Mouse (Mus musculus) hindbrain, embryonic 15.5 days (tissue): ENCODE measurements around the gene Fcrl1. TPM values are rescaled to one million over a fixed set of nuclear protein-coding genes. Genes with fewer than 3 reads are reported as not detected.

Experiments used
- ATAC-seq: fragments of 200-750 bp; cut with Nextera tagmentation; 2 replicates; pipeline ENCODE4 v1.8.0; 2017; ENCODE audit warnings: low read depth, moderate number of reproducible peaks, moderate TSS enrichment; ENCODE audit not compliant: low FRiP score
- H3K27ac ChIP-seq: fragments of 300-500 bp; sonication (generic); replicated peaks from 2 replicates; pipeline ENCODE4 v1.5.1; 2015; ENCODE audit warnings: mild to moderate bottlenecking, inconsistent platforms
- H3K27me3 ChIP-seq: fragments of 300-500 bp; sonication (generic); 2 replicates; pipeline ENCODE4 v1.6.1; 2015; ENCODE audit warnings: control low read depth, inconsistent platforms
- H3K36me3 ChIP-seq: fragments of 300-500 bp; sonication (generic); 2 replicates; pipeline ENCODE4 v1.6.1; 2015; ENCODE audit warnings: control low read depth, inconsistent platforms
- H3K4me1 ChIP-seq: fragments of 300-500 bp; sonication (generic); replicated peaks from 2 replicates; pipeline ENCODE4 v1.6.1; 2015; ENCODE audit warnings: control low read depth, inconsistent platforms
- H3K4me2 ChIP-seq: fragments of 300-500 bp; sonication (generic); 2 replicates; pipeline ENCODE4 v1.6.1; 2015; ENCODE audit warnings: moderate library complexity, mild to moderate bottlenecking, inconsistent platforms
- H3K4me3 ChIP-seq: fragments of 300-500 bp; sonication (generic); 2 replicates; pipeline ENCODE4 v1.5.1; 2015; ENCODE audit warnings: mild to moderate bottlenecking, inconsistent platforms
- H3K9ac ChIP-seq: fragments of 300-500 bp; sonication (generic); 2 replicates; pipeline ENCODE4 v1.6.1; 2015; ENCODE audit warnings: inconsistent platforms
- H3K9me3 ChIP-seq: fragments of 300-500 bp; sonication (generic); 2 replicates; pipeline ENCODE4 v1.6.1; 2016; ENCODE audit warnings: control low read depth, inconsistent platforms
- WGBS: fragments of 180-500 bp; shearing (Covaris S2); methylation state at CpG from one replicate; pipeline ENCODE4 v1.1.7; 2015; 5-methylcytosine and 5-hydroxymethylcytosine counted together
- polyA plus RNA-seq: library from polyadenylated mRNA; unstranded; fragments of >200 nt; fragmentation: Nextera tagmentation; extraction: Ambion mirVana; gene quantifications from 2 replicates; pipeline ENCODE4 v1.2.1, GENCODE M21; 2015

The Fcrl1 gene
- polyA plus RNA-seq, 1 experiment from 2014 or later = 0.13 TPM

DNA sequence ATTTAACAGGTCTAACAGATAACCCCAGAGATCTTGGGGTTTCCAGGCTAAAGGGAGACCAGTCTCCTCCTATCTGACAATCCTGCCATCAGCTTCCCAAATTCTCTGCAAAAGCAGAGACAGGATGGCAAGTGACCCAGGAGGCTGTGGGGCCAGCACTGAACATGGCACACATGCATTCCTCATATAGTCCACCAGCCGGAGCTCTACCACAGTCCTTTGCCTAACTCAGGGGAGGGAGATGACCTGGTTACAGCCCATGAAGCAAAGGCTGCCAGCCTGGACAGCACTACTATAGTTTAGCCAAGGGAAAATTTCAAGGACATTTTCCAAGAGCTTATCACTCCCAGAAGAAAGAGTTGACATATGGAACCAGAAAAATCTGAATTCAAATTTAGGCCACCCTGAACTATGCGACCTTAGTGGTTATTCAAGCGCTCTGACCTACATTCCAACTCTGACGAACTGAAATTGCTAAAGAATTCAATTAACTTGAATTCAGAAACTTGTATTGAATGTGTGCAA is 46.3 kb downstream of the Fcrl1 start:
- Histone ChIP-seq H3K4me2 (no peak overlapping the region), H3K9me3 (no peaks in the 10 kb centered on the region), H3K27me3 (no peaks in the 10 kb centered on the region), H3K36me3 (no peaks in the 10 kb centered on the region), H3K4me1 (no peaks in the 10 kb centered on the region), H3K9ac (no peak overlapping the region), H3K4me3 (no peak overlapping the region), H3K27ac (no peak overlapping the region)
- ATAC-seq = no peak
- 80% methylated on average over 4 of the region's 4 CpGs for WGBS

DNA sequence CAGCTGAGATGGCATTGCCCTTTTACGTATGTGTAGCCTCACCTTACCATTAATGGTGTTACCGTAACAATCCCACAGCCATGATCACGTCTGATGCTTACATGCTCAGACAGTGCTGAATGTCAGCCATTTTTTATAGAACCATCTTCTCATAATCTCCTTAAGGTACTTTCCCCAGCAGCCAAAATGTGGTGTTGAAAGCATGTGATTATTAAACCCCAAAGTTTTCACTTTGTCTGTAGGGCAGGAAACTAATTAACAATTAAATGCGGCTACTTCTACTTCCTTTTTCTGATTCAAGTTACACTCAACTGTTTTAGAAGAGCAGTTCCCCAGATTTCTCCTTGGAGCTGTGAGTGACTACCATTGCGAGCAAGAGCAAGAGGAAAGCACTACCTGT is 59.3 kb downstream of the Fcrl1 start, which contains the start of gene Fcrl5:
Fcrl5 (plus strand) TSS at position 295 of the 400 bp plus-strand sequence.
- H3K27ac ChIP-seq = no peak within 1 kb of the TSS
- H3K4me1 ChIP-seq = no peaks in the 10 kb centered on the region
- H3K36me3 ChIP-seq = no peaks in the 10 kb centered on the region
- H3K4me2 ChIP-seq = no peak within 1 kb of the TSS
- no peak for ATAC-seq
- no peak within 1 kb of the TSS for H3K4me3 ChIP-seq
- 95% methylated on average over 5 of the region's 5 CpGs for WGBS
- no peaks in the 10 kb centered on the region for H3K9me3 ChIP-seq
- H3K27me3 ChIP-seq = no peaks in the 10 kb centered on the region
- no peak within 1 kb of the TSS for H3K9ac ChIP-seq

DNA sequence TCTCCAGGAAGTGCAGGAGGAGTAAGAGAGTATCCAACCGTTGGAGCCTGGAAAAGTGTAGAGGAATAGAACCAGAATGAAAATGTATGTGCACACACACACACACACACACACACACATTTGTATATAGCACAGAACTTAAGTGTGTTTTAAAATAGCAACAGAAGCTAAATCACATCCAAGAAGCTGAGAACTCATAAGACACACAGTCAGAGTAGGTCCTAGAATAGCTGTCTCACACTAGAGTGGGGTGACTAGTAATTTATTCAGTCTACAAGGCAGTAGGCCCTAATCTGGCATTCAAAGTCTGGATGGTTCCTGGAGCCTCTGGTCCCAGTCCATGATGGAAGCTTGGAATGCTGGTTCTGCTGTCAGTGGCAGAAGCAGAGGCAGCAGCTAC is 64.4 kb downstream of the Fcrl1 start:
- Histone ChIP-seq H3K9ac (no peak overlapping the region), H3K4me3 (no peak overlapping the region), H3K9me3 (no peaks in the 10 kb centered on the region), H3K4me1 (no peaks in the 10 kb centered on the region), H3K27me3 (no peaks in the 10 kb centered on the region), H3K4me2 (no peak overlapping the region), H3K27ac (no peak overlapping the region), H3K36me3 (no peaks in the 10 kb centered on the region)
- no peak for ATAC-seq
- 86% methylated on average over 1 of the region's 1 CpGs for WGBS

DNA sequence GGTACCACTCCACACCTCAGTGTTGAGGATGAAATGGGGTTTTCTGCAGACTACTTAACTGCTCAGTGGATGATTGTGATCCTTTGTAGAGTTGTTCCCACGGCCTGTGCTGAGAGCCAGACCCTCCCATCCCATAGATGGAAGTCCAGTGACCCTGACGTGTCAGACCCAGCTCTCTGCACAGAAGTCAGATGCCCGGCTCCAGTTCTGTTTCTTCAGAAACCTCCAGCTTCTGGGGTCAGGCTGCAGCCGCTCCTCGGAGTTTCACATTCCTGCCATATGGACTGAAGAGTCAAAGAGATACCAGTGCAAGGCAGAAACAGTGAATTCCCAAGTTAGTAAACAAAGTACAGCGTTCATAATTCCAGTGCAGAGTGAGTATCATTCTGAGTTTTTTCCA is 67.8 kb downstream of the Fcrl1 start:
- Histone ChIP-seq H3K36me3 (no peaks in the 10 kb centered on the region), H3K4me1 (no peaks in the 10 kb centered on the region), H3K9me3 (no peaks in the 10 kb centered on the region), H3K4me3 (no peak overlapping the region), H3K4me2 (no peak overlapping the region), H3K27me3 (no peaks in the 10 kb centered on the region), H3K27ac (no peak overlapping the region), H3K9ac (no peak overlapping the region)
- no peak for ATAC-seq
- 79% methylated on average over 6 of the region's 6 CpGs for WGBS

Other genes with a start within 250 kb of the Fcrl1 start
- 6.5 and 7.0 TPM in 2 replicates for gene Kirrel, start 201.6 kb upstream of the Fcrl1 start, polyA plus RNA-seq
- gene Fcrls, start 112.6 kb upstream of the Fcrl1 start, polyA plus RNA-seq = 11.3 and 11.4 TPM in 2 replicates
- gene Cd5l, start 18.5 kb upstream of the Fcrl1 start, polyA plus RNA-seq = 0.14 and 0.30 TPM in 2 replicates
- not detected in 2 replicates for gene Fcrl5, start 59.4 kb downstream of the Fcrl1 start, polyA plus RNA-seq
- 10.4 and 10.8 TPM in 2 replicates for gene Etv3, start 149.0 kb downstream of the Fcrl1 start, polyA plus RNA-seq
- gene Arhgef11, start 241.2 kb downstream of the Fcrl1 start, polyA plus RNA-seq = 22.0 and 23.7 TPM in 2 replicates